In the genomic region with DNA sequence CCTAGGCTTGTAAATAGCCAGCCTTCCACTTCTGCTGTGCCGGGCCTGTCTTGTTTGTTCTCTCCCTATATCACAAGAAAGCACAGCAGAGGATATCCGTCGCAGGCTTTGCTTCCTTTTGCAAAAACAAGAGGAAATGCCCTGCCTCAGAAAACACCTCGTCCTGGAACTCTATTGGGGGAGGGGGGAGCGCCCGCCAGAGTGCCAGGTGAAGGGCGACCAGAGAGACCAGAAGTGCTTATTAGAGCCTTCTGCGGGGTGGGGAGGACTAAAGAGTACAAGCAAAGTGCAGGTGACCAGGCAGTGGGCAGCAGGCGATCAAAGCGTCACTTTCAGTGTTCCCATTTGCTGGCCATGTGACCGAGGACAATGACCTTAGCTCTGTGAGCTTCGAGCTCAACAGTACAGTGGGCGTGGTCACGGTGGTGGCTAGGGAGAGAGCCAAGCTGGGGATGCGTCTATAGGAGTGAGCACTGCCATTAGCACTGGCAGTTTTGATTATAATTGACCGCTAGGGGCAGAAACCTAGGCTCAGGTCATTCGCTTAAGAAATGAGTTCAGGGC, we compare ENCODE assay signal across 8 mouse cellular contexts. TPM values are rescaled to one million over a fixed set of nuclear protein-coding genes. Genes with fewer than 3 reads are reported as not detected.
DNase-seq lines count a peak whose midpoint lies in the region; ATAC-seq lines count a peak whose summit lies in the region.

No protein-coding gene starts in this region.

- 3% methylated on average over 17 of the region's 17 CpGs for WGBS in liver, embryonic 13.5 days (ENCODE audit: insufficient replicate concordance)

- H3K27ac ChIP-seq in liver, embryonic 13.5 days: peak overlapping the region; percentile 67

- DNase-seq in B cell, adult 2 months: peak; percentile 60 to 61
- DNase-seq in adrenal gland, adult 8-10 months: peak; percentile 46
- DNase-seq in gastrocnemius, adult 8-10 months (ENCODE audit: low spot score in 2 of 2): peak; percentile 23
- DNase-seq in induced T-regulatory cell, adult 2 months (ENCODE audit: low read depth): peak; percentile 77
- DNase-seq in liver, embryonic 13.5 days: peak; percentile 50
- peak; percentile 79 for DNase-seq in naive thymus-derived CD4-positive, alpha-beta T cell, adult 2 months (ENCODE audit: low read depth)
- DNase-seq in thymus, postnatal 14 days: peak; percentile 76
- DNase-seq in cerebellum, adult 11-12 months: no peak

- no peak overlapping the region for H3K4me3 ChIP-seq in liver, embryonic 13.5 days (replicated peaks)

- H3K9me3 ChIP-seq in liver, embryonic 13.5 days (replicated peaks): no peaks in the 10 kb centered on the region

- H3K9ac ChIP-seq in liver, embryonic 13.5 days: no peak overlapping the region

- H3K4me2 ChIP-seq in liver, embryonic 13.5 days: peak overlapping the region; percentile 42

- ATAC-seq in liver, embryonic 13.5 days (ENCODE audit: low read depth): peak; percentile 83

- H3K4me1 ChIP-seq in liver, embryonic 13.5 days (replicated peaks): peaks cover 27% of the 10 kb centered on the region

- H3K36me3 ChIP-seq in liver, embryonic 13.5 days: no peaks in the 10 kb centered on the region

- H3K27me3 ChIP-seq in liver, embryonic 13.5 days: no peaks in the 10 kb centered on the region

RNA-seq across cellular contexts. Expression of gene Klhl3, which starts 45.8 kb away (rescaled TPM):
- total RNA-seq in adrenal gland, adult 8-10 months (2022): 1 to 10 TPM; 1.1 to 4.2 (median 3.2) TPM
- total RNA-seq in gastrocnemius, adult 8-10 months (2022): under 1 TPM; 0.22 to 0.46 (median 0.31) TPM
- 0.79 and 0.91 TPM in 2 replicates for polyA plus RNA-seq in liver, embryonic 13.5 days (2015; fragmentation: Nextera tagmentation; extraction: Ambion mirVana)
